Mouse (Mus musculus): ENCODE results near the gene Fam228b.
"Not testable (repeated sequence)": the region's sequence is repeated elsewhere in the genome, so short reads cannot be mapped to it uniquely, and the experiment has no call there.

DNA sequence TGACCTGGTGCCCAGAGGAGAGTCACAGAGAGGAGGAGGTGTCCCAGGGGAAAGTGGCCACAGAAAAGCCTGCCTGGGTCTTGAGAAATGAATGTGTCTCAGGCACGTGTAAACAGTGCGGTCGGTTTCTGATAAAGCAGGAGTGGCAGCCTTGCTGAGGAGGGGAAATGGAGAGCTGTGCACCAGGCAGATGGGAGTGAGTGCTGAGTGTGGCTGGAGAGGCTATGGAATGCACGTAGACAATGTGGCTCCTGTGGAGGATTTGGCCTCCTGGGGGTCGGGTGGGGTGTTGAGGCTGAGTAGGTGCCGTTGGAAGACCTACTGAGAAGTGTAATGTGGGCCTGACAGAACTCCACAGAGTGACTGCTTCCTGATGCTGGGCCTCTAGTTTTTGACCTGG, 63.4 kb downstream of the Fam228b start:
- not testable (repeated sequence) for TF ChIP-seq POLR2A (IDR thresholded peaks at IDR 0.05; ENCODE audit: borderline replicate concordance, insufficient read depth, low read length); CTCF (IDR thresholded peaks at IDR 0.05; ENCODE audit: borderline replicate concordance, insufficient read depth, low read depth, low read length)

All from cerebellum, adult 2 months (tissue).